Mouse (Mus musculus) layer of hippocampus, adult 11-12 months (tissue): Measurements from ENCODE around the gene Tmem138.

Experiments
- DNase-seq: peaks from one replicate; pipeline ENCODE4 v3.0.0; 2022; ENCODE audit warnings: low spot score

Tmem138 gene

DNA sequence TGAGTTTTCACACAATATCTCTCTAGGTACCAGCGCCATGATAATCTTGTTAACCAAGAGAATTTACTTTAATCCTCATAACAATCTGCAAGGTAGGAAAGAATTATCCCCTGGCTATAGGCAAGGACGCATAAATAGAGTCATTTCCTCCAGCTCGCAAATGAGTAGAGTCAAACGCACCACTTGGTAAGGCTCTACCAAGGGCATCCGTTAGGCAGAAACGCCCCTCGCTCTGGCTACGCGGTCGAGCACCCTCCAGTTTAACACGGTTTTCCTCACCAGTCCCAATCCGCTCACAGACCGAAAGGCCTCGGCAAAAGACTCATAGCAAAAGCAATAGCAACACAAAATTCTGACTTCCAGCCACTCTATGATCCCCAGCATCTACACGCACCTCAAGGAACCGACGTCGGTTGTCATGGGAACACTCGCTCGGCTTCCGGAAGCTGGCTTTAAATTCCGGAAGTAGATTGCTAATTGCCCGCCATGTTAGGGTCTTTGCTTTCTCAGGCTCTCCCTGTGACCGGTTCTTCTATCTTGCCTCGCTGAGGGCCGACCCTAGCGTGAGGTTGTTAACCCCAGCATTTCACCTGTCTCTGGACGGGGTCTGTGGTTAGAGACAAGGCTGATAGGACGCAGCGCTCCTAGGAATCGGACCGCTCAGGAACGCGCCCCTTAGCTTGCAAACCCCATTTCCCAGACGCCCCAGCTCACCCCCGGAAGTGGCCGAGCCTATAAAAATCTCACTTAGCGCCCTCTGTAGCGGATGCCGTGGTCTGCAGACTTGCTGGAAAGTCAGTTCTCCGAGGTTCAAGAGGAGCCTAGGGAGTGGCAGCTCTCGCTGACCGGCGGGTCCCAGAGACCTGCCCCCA is at the start of gene Tmem138, which contains the start of gene Cyb561a3:
Gene Tmem138, minus strand, starts transcription at position 673 of the 872 bp plus-strand sequence.
Gene Cyb561a3, plus strand, starts transcription at position 483 of the 872 bp plus-strand sequence.
- DNase-seq, result peak; percentile 94

DNA sequence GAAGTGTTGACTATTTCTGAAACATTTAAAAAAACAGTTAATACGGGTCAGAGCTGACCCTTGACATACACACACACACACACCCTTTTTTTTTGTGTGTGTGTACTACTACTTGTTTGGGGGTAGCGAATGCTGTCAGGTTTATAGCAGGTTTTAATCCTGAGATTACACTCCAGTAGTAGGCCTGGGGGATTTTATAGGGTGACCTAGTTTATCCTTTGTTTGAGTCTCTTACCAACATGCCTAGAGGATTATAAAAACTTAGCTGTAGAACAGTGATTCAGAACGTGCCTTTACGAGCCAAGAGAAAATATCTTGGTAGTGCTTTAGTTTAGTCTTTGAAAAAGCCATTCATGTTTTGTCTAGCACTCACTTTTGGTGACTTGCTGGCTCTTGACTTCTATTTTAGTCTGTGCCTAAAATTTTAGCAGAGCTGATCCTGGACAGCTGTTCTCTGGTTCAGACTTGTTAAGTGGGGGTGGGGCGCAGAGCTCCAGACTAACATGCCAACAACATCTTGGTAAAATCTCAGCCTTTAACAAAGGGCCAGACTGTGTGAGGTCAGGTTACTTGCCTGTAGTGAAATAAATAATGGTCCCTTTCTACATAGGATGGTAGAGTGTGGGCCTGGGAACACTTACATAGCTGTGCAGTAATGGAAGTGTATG is 31.5 kb upstream of the Tmem138 start:
- DNase-seq, result no peak

GRCm38 (mm10) chr19:10605901-10606622 is 28.9 kb upstream of the Tmem138 start:
- no peak for DNase-seq

GRCm38 (mm10) chr19:10605293-10605900 is 28.2 kb upstream of the Tmem138 start, which contains the start of the genes Ddb1 and Tkfc:
Ddb1 (plus strand) TSS chr19:10605327.
Tkfc (minus strand) TSS chr19:10605654.
- DNase-seq, result peak; percentile 99

DNA sequence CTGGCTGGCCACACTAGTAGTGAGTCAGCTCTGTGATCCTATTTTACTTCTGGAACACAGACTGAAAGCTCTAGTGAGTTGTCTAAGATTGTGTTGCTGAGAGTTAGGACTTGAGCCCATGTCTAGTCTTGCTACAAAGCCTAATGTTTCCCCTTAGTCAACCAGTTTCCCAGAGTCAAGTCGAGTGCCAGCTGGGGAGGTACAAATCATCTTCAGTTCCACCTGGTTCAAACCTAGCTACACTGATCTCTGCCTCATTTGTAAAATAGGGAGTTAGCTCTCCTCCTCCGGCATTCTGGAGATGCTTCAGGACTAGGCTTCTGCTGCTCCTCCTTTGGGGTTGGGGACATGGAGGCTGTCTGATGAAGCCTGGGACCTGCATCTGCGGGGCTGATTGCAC is 27.4 kb upstream of the Tmem138 start:
- DNase-seq, result no peak

GRCm38 (mm10) chr19:10603660-10604523 is 26.7 kb upstream of the Tmem138 start:
- no peak for DNase-seq

DNA sequence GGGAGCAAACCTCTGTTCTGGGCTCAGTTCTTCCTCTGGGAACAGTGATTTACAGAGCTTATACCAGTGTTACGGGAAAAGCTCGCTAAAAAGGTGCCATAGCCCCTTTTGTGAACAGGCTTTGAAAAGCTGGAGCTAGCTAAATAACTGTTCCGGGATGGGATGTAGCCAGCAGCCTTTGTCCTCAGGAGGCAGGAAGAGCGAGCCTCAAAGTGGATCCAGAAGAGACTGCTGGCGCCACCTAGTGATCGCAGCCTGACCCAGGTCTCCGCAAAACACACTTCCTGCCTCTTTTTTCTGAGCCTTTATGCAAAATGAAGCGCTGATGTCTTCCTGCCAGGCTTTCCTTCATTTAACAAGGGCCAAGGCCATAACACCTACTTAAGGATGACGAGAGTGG is 25.6 kb upstream of the Tmem138 start:
- peak; percentile 91 for DNase-seq

DNA sequence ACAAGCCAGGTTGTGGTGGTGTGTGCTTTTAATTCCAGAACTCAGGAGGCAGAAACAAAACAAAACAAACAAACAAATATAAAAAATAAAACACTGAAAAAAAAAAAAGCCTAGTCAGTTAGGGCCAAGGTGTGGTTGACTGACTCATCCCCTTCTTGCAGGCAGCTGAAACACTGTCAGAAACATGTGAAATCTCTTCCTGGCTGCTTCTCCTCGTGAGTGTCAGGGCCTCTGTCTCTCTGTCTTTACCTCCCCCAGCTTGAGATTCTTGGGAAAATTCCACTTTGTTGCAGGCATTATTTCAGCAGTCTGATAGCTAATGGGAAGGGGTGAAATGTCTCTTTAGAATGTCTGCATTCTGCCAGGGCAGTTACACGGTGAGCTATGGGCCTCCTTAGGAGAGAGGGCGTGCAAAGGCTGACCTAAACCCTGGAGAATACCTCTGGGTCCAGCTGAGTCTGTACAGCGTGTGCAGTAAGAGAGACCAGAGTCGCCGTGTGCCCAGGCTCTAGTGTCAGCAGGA is 25.1 kb upstream of the Tmem138 start:
- DNase-seq, result no peak

DNA sequence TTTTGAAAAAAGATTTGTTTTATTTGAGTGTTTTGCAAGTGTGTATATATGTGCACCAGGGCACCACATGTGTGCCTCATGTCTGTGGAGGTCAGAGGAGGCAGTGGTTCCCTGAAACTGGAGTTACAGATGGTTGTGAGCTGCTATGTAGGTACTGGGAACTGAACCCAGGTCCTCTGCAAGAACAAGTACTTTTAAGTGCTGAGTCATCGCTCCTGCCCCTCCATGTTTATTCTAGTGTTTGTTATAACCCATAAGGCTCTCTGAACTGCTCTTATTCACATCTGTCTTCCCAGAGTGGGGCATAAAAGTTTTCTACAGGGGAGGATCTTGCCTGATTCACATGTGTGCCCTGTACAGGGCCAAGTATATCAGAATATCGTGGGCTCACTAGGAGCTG is 22.5 kb upstream of the Tmem138 start:
- DNase-seq, result no peak

- peak; percentile 32 for DNase-seq
These were observed 21.0 kb upstream of the Tmem138 start for GRCm38 (mm10) chr19:10598188-10598587.

GRCm38 (mm10) chr19:10591659-10592377 is 14.7 kb upstream of the Tmem138 start:
- DNase-seq, result no peak

GRCm38 (mm10) chr19:10590301-10590700 is 13.1 kb upstream of the Tmem138 start:
- no peak for DNase-seq

DNA sequence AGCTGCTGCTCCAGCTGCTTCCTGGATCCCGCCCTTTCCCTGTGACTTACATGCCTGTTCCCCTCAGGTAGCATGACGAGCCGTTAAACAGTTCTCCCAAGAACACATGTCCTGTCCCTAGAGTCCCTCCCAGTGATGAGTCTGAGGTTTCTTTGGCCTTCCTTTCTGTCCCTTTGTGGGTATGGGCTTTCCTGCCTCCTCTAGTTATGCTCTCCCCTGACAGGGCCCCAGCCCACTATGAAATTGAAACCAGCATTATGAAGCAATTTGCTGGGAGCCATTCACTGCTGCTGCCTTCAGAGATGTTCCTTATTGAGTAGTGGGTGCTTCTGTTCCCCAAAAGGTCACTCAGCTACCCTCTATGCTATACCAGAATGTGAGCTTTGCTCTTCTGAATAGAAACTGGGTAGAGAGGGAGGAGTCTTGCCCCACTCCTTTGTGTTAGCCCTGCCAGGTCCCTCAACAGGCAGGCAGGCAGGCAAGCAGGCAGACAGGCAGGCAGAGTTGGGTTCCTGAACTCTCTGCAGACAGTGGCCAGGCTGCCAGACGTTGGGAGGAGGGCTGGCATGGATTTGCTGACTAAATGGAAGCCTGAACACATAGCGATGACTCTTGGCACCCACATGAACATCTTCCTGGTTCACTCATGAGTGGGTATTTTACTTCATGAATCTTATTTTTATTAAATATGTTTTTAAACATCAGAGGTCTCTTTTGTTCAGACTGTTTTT is 12.1 kb upstream of the Tmem138 start:
- no peak for DNase-seq

GRCm38 (mm10) chr19:10587231-10587630 is 10.1 kb upstream of the Tmem138 start:
- DNase-seq, result no peak

GRCm38 (mm10) chr19:10585112-10585511 is 8.0 kb upstream of the Tmem138 start:
- no peak for DNase-seq

DNA sequence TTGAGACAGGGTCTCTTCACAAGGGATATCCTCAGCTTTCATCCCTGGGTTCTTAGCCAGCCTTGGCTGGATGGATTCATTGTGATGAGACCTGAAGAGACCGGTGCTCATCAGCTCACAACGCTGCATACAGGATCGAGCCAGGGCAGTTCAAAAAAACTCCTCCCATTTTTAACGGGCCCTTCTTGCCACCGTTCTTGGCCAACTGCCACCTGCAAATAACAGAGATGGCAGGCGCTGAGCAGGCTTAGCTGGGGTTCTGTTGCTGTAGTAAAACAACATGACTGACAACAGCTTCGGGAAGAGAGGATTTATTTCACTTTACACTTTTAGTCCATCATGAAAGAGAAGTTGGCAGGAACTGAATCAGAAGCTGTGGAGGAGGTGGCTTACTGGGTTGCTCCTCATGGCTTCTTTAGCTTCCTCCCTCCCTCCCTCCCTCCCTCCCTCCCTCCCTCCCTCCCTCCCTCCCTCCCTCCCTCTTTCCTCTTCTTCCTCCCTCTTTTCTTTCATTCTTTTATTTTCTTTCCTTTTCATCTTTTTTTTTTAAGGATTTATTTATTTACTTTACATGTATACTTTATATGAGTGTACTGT is 6.5 kb upstream of the Tmem138 start:
- no peak for DNase-seq

DNA sequence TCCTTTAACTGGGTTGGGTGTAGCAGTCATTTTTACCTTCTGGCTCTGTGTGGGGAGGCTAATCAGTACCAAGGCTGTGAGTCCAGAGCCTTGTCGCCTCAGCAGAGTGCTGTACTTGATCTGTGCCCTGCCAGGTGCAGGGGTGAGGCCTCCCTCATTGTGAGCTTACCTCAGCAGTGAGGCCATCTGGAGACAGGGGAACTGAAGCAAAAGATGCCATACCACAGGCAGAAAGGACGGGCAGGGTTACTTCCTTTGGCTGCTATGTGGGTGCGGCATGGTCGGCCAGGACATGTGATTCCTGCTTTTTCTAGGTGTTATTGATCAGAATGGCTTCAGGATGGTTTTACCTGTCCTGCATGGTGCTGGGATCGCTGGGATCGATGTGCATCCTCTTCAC is 4.8 kb upstream of the Tmem138 start:
- DNase-seq, result no peak

- no peak for DNase-seq
These were observed 3.6 kb upstream of the Tmem138 start for GRCm38 (mm10) chr19:10580761-10581160.

DNA sequence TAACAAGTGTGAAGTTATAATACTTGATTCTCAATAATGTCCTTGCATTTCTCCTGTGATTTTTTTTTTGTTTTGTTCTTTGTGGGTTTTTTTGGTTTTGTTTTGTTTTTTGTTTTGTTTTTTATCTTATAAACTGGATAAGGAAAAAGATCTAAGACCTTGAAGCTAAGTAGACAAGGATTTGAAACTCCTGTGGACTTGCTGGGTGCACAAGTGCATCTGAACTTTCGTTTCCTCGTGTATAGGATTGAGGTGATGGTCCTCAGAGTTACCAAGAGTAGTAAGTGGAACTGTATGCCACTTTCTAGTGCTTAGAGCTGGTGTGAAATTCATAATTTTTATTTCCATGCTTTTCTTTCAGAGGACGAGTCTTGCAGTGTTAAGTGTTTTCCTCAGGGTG is 2.9 kb upstream of the Tmem138 start:
- no peak for DNase-seq
